Mouse (Mus musculus) olfactory bulb, adult 2 months (tissue): ENCODE results near the gene Slc7a5.

Experiments
- CTCF ChIP-seq: fragments of 200-500 bp; IDR thresholded peaks from 2 replicates; pipeline ENCODE4 v1.5.1; 2012; ENCODE audit warnings: low read depth, mild to moderate bottlenecking, low read length, moderate library complexity; ENCODE audit not compliant: insufficient read depth
- POLR2A ChIP-seq: fragments of 200-500 bp; IDR thresholded peaks from 2 replicates; pipeline ENCODE4 v1.6.1; 2012; ENCODE audit warnings: mild to moderate bottlenecking, low read depth, low read length, moderate library complexity; ENCODE audit not compliant: insufficient read depth

DNA sequence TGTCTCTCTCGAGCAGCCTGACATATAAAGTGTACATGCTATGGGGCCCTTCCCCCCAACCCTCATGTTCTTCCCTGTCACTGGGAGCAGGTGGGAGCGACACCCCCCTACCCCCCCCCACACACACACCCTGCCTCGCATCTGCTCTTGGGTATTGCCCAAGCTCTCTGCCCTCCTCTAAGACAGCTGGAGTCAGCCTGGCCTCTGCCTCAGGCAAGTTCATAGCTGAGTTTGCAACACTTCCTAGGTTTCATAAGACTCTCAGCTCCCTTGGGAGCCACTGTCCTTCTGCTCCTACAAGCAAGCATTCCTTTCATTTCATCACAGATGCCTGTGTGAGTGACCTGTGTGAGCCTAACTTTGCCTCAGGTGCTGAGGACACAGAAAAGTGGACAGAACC, 12.2 kb upstream of the Slc7a5 start:
- TF ChIP-seq POLR2A (no peak), CTCF (no peak)
